12 mouse cellular contexts compared by ENCODE assay signal in genomic region chr10:78236885-78237629, GRCm38 (mm10). TPM values are rescaled to one million over a fixed set of nuclear protein-coding genes. Genes with fewer than 3 reads are reported as not detected.
DNase-seq lines count a peak whose midpoint lies in the region; ATAC-seq lines count a peak whose summit lies in the region.
"Had no signal": no experiment of that assay in that cellular context is flagged by ENCODE, and none has a peak within 500 bp of the region (broad histone marks: within the 10 kb centered on the region; RNA-seq: fewer than 3 reads in every experiment).

No protein-coding gene starts in this region.

- H3K4me3 ChIP-seq in forebrain, embryonic 14.5 days (ENCODE audit: low read depth, low read length), result no peak overlapping the region
- H3K4me3 ChIP-seq in forebrain, embryonic 12.5 days (replicated peaks), result no peak overlapping the region
- no peak overlapping the region for H3K4me3 ChIP-seq in liver, embryonic 11.5 days (ENCODE audit: low read depth, low read length)
- H3K4me3 ChIP-seq: lung, embryonic 15.5 days had no signal

- H3K9ac ChIP-seq in forebrain, embryonic 14.5 days (ENCODE audit: low read length), result no peak overlapping the region
- no peak overlapping the region for H3K9ac ChIP-seq in forebrain, embryonic 12.5 days
- no peak overlapping the region for H3K9ac ChIP-seq in liver, embryonic 11.5 days (ENCODE audit: low read depth, low read length)
- H3K9ac ChIP-seq: lung, embryonic 15.5 days had no signal

- H3K27ac ChIP-seq in forebrain, embryonic 14.5 days (ENCODE audit: low read depth, low read length), result no peak overlapping the region
- H3K27ac ChIP-seq in forebrain, embryonic 12.5 days, result no peak overlapping the region
- peak overlapping the region; percentile 68 for H3K27ac ChIP-seq in liver, embryonic 11.5 days (ENCODE audit: low read depth, low read length)
- H3K27ac ChIP-seq: lung, embryonic 15.5 days had no signal

- no peaks in the 10 kb centered on the region for H3K27me3 ChIP-seq in forebrain, embryonic 14.5 days (replicated peaks; ENCODE audit: control insufficient read depth, insufficient read depth, low read length)
- no peaks in the 10 kb centered on the region for H3K27me3 ChIP-seq in forebrain, embryonic 12.5 days
- no peaks in the 10 kb centered on the region for H3K27me3 ChIP-seq in liver, embryonic 11.5 days (replicated peaks; ENCODE audit: control insufficient read depth, insufficient read depth, low read length)
- H3K27me3 ChIP-seq: lung, embryonic 15.5 days had no signal

- ATAC-seq in forebrain, embryonic 14.5 days, result no peak
- no peak for ATAC-seq in forebrain, embryonic 12.5 days (ENCODE audit: low FRiP score)
- peak; percentile 62 for ATAC-seq in liver, embryonic 11.5 days (replicated peaks; ENCODE audit: low FRiP score)
- peak; percentile 61 for ATAC-seq in megakaryocyte-erythroid progenitor cell, adult 5-6 weeks (replicated peaks; ENCODE audit: low FRiP score, low TSS enrichment, poor library complexity, severe bottlenecking)
- ATAC-seq: inflammation-experienced regulatory T-cells, adult 6 months had no signal

- 85% methylated on average over 8 of the region's 8 CpGs for WGBS in forebrain, embryonic 14.5 days
- 88% methylated on average over 8 of the region's 8 CpGs for WGBS in forebrain, embryonic 12.5 days
- WGBS in liver, embryonic 11.5 days, result 69% methylated on average over 8 of the region's 8 CpGs

- H3K36me3 ChIP-seq in forebrain, embryonic 14.5 days (ENCODE audit: control insufficient read depth, insufficient read depth, low read length), result 0 out of 2 replicates have a peak, but pooled peaks cover 3% of the 10 kb centered on the region
- H3K36me3 ChIP-seq in forebrain, embryonic 12.5 days (replicated peaks), result no peaks in the 10 kb centered on the region
- H3K36me3 ChIP-seq in liver, embryonic 11.5 days (ENCODE audit: control insufficient read depth, insufficient read depth, low read length), result no peaks in the 10 kb centered on the region
- H3K36me3 ChIP-seq: lung, embryonic 15.5 days had no signal

- peak; percentile 14 for DNase-seq in forebrain, embryonic 14.5 days (ENCODE audit: low spot score)
- DNase-seq in liver, embryonic 11.5 days (ENCODE audit: low spot score), result no peak
- no peak for DNase-seq in liver
- DNase-seq in fat pad, adult 2 months (ENCODE audit: extremely low read depth, low read depth, low spot score), result peak; percentile 88
- DNase-seq in testis, postnatal 10 days (ENCODE audit: low spot score), result no peak
- no peak for DNase-seq in kidney, adult 9 months
- DNase-seq: gastrocnemius, postnatal 10 days; kidney, postnatal 4 days had no signal

- no peaks in the 10 kb centered on the region for H3K9me3 ChIP-seq in forebrain, embryonic 14.5 days (replicated peaks; ENCODE audit: control insufficient read depth, low read length)
- no peaks in the 10 kb centered on the region for H3K9me3 ChIP-seq in forebrain, embryonic 12.5 days
- no peaks in the 10 kb centered on the region for H3K9me3 ChIP-seq in liver, embryonic 11.5 days (ENCODE audit: control insufficient read depth, low read length)
- H3K9me3 ChIP-seq: lung, embryonic 15.5 days had no signal

- no peak overlapping the region for H3K4me2 ChIP-seq in forebrain, embryonic 14.5 days (ENCODE audit: low read length)
- no peak overlapping the region for H3K4me2 ChIP-seq in forebrain, embryonic 12.5 days
- peak overlapping the region; percentile 26; the same call in 1 of the 2 replicates for H3K4me2 ChIP-seq in liver, embryonic 11.5 days
- H3K4me2 ChIP-seq: lung, embryonic 15.5 days had no signal

- no peaks in the 10 kb centered on the region for H3K4me1 ChIP-seq in forebrain, embryonic 14.5 days (ENCODE audit: control insufficient read depth, insufficient read depth, low read length)
- no peaks in the 10 kb centered on the region for H3K4me1 ChIP-seq in forebrain, embryonic 12.5 days
- peaks cover 28% of the 10 kb centered on the region for H3K4me1 ChIP-seq in liver, embryonic 11.5 days (replicated peaks; ENCODE audit: control insufficient read depth, insufficient read depth, low read length)

RNA-seq across cellular contexts. Expression of gene Trappc10, which starts 7.4 kb away (rescaled TPM):
- polyA plus RNA-seq in forebrain, embryonic 14.5 days (2014; fragmentation: Nextera tagmentation; extraction: Ambion mirVana), result 19.9 and 22.5 TPM in 2 replicates
- 25.1 and 26.3 TPM in 2 replicates for polyA plus RNA-seq in forebrain, embryonic 12.5 days (2016; fragmentation: Nextera tagmentation; extraction: Ambion mirVana)
- 13.3 and 14.3 TPM in 2 replicates for polyA plus RNA-seq in liver, embryonic 11.5 days (2014; fragmentation: Nextera tagmentation; extraction: Ambion mirVana)
- total RNA-seq in megakaryocyte-erythroid progenitor cell, adult 5-6 weeks (2014; fragmentation: Nextera tagmentation), result 52.9 and 57.7 TPM in 2 replicates
- total RNA-seq in megakaryocyte-erythroid progenitor cell, adult 5-6 weeks (2017), result 26.6 and 29.5 TPM in 2 replicates

RNA-seq across cellular contexts. Expression of gene Pwp2, which starts 52.1 kb away (rescaled TPM):
- polyA plus RNA-seq in forebrain, embryonic 14.5 days (2014; fragmentation: Nextera tagmentation; extraction: Ambion mirVana), result 16.4 and 17.8 TPM in 2 replicates
- 22.3 and 26.7 TPM in 2 replicates for polyA plus RNA-seq in forebrain, embryonic 12.5 days (2016; fragmentation: Nextera tagmentation; extraction: Ambion mirVana)
- polyA plus RNA-seq in liver, embryonic 11.5 days (2014; fragmentation: Nextera tagmentation; extraction: Ambion mirVana), result 30.8 and 35.0 TPM in 2 replicates
- total RNA-seq in megakaryocyte-erythroid progenitor cell, adult 5-6 weeks (2014; fragmentation: Nextera tagmentation), result 25.5 and 31.4 TPM in 2 replicates
- 37.0 and 47.2 TPM in 2 replicates for total RNA-seq in megakaryocyte-erythroid progenitor cell, adult 5-6 weeks (2017)

Comparison
In these comparisons a context has a peak if more than half of its experiments do, and no peak if none do; other contexts are left out.
1. ATAC-seq: peak in liver, embryonic 11.5 days (single experiment) and megakaryocyte-erythroid progenitor cell, adult 5-6 weeks (single experiment); none in forebrain, embryonic 14.5 days (single experiment) and forebrain, embryonic 12.5 days (single experiment).
2. DNase-seq: peak in forebrain, embryonic 14.5 days (single experiment) and fat pad, adult 2 months (single experiment); none in liver, embryonic 11.5 days (single experiment), liver (single experiment), testis, postnatal 10 days (single experiment) and kidney, adult 9 months (single experiment).